Mouse (Mus musculus): ENCODE results near the gene Gm42791. TPM values are rescaled to one million over a fixed set of nuclear protein-coding genes. Genes with fewer than 3 reads are reported as not detected.

The Gm42791 gene
- polyA plus RNA-seq, 1 experiment from 2014 or later, result 2.0 TPM

DNA sequence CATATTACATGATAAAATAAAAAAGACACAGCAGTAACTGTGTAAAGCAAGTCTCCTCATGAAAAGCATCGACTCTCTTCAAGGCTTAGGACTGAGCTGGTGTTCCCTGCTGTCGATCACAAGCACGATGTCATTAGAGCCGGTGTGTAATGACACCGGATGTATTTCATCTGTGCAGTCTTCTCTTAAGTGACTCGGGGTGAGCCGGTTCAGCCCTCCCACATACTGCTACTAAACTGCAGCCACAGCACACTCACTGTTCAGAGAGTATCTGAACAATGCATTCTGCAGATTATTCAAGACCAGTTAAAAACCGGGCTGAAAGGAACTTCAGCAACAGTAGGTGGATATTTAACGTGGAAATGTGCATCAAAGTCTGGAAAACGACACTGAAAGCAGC is 71.5 kb downstream of the Gm42791 start:
- DNase-seq (ENCODE audit: low spot score), result no peak
- Histone ChIP-seq H3K36me3 (peaks cover 51% of the 10 kb centered on the region), H3K9me3 (replicated peaks) (no peaks in the 10 kb centered on the region), H3K27ac (replicated peaks) (no peak overlapping the region), H3K4me1 (peaks cover 12% of the 10 kb centered on the region), H3K27me3 (ENCODE audit: low read depth, poor library complexity, severe bottlenecking) (no peaks in the 10 kb centered on the region), H3K4me3 (no peak overlapping the region)
- WGBS, result 90% methylated on average over 10 of the region's 10 CpGs

DNA sequence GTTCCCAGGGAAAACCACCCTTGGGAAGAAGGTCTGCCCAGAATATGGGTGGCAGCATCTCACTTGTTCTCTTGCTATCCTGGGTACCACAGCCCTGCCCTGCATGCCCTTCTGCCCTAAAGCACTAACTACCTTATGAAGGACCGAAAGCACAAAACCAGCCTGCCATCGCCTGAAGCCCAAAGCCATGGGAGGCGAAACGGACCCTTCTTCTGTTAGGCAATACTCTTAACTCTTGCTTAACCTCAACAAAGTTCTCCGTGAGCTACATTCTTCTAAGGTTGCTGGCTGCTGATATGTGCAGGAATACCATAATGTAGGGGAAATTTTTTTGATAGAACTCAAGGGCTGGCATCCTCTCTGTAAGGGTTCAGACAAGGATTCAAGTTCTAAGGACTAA is 72.2 kb downstream of the Gm42791 start:
- WGBS, result 83% methylated on average over 5 of the region's 5 CpGs
- Histone ChIP-seq H3K9me3 (replicated peaks) (no peaks in the 10 kb centered on the region), H3K36me3 (peaks cover 57% of the 10 kb centered on the region), H3K27ac (replicated peaks) (no peak overlapping the region), H3K4me1 (peaks cover 10% of the 10 kb centered on the region), H3K27me3 (ENCODE audit: low read depth, poor library complexity, severe bottlenecking) (no peaks in the 10 kb centered on the region), H3K4me3 (no peak overlapping the region)
- DNase-seq (ENCODE audit: low spot score), result no peak

DNA sequence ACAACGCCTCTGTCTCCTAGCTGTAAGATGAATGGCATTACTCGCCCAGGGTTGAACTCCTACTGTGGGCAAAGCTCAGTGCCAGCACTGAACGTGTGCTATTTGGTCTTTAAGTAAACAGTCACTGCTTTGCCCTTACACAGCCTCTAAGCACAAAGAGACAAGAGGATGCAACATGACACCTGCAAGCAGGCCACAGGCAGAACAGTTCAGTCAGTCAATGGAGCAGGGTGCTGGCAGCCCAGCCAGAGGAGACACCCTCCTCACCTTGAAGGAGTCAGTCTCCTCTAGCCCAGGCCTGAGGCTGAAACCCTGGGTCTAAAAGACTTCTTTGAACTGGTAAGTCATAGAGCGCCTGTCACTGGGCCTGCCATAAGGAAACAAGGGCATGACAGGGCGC is 76.9 kb downstream of the Gm42791 start:
- Histone ChIP-seq H3K4me3 (no peak overlapping the region), H3K4me1 (no peaks in the 10 kb centered on the region), H3K27me3 (ENCODE audit: low read depth, poor library complexity, severe bottlenecking) (no peaks in the 10 kb centered on the region), H3K36me3 (peaks cover 73% of the 10 kb centered on the region), H3K27ac (replicated peaks) (no peak overlapping the region), H3K9me3 (replicated peaks) (no peaks in the 10 kb centered on the region)
- DNase-seq (ENCODE audit: low spot score), result no peak
- 79% methylated on average over 5 of the region's 5 CpGs for WGBS

DNA sequence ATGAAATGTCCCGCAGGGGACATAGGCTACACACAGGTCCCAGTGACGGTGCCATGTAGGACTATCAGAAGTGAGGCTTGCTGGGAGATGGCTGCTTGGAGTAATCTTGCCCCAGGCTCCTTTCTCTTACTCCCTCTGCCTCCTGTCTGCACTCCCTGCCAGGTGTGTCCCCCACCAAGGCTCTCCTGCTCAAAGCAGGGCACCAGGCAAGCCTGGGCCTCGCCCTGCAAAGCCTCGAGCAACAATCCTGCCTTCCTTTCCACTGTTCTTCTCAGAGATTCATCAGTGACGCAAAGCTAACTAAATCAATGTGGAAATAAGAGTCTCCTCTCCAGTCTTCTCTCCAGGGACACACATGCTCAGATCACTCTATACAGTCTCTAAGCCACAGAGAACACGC is 78.2 kb downstream of the Gm42791 start:
- 90% methylated on average over 6 of the region's 6 CpGs for WGBS
- Histone ChIP-seq H3K36me3 (peaks cover 86% of the 10 kb centered on the region), H3K9me3 (replicated peaks) (no peaks in the 10 kb centered on the region), H3K27ac (replicated peaks) (no peak overlapping the region), H3K4me3 (no peak overlapping the region), H3K27me3 (ENCODE audit: low read depth, poor library complexity, severe bottlenecking) (no peaks in the 10 kb centered on the region), H3K4me1 (no peaks in the 10 kb centered on the region; the same call in 1 of the 2 replicates)
- no peak for DNase-seq (ENCODE audit: low spot score)

DNA sequence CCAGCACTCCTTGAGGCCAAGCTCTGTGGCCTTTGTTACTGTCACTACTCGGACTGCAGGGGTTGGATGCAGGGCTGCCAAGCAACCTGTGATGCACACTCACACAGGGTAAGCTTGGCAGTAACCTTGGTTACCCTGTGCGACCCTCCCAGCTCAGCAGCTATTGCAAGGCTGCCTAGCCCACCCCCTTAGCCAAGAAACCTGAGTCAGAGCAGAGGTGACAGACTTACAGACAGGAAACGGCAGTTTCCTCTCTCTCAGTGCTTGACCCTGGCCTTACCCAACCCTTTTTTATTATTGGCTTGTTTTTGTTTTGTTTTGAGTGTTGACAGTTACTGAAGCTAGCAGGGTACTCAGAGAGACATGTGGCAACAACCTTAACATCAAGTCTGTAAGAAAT is 82.7 kb downstream of the Gm42791 start:
- peaks cover 22% of the 10 kb centered on the region for H3K4me1 ChIP-seq
- peaks cover 76% of the 10 kb centered on the region for H3K36me3 ChIP-seq
- no peak overlapping the region for H3K4me3 ChIP-seq
- no peak overlapping the region for H3K27ac ChIP-seq (replicated peaks)
- no peak for DNase-seq (ENCODE audit: low spot score)
- no peaks in the 10 kb centered on the region for H3K27me3 ChIP-seq (ENCODE audit: low read depth, poor library complexity, severe bottlenecking)
- 68% methylated on average over 3 of the region's 3 CpGs for WGBS
- H3K9me3 ChIP-seq (replicated peaks), result no peaks in the 10 kb centered on the region

DNA sequence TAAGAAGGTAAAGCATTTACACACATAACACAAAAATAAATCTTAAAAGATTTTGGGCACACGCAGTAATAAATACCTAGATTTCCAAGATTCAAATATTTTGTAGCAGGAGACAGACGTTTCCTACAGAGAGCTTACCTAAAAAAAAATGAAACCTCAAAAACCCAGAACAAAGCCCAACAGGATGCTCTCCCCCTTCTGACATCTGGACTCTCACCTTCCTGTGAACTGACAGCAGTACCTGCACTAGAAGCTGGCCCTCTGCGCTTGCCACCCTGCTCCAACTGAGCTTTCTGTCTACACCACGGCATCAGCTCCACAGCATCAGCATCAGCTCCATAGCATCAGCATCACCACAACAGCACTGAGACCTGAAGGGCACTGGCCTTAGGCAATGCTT is 84.9 kb downstream of the Gm42791 start:
- DNase-seq (ENCODE audit: low spot score), result no peak

GRCm38 (mm10) chr5:148909402-148909801 is 85.5 kb downstream of the Gm42791 start:
- Histone ChIP-seq H3K4me1 (peaks cover 22% of the 10 kb centered on the region), H3K9me3 (replicated peaks) (no peaks in the 10 kb centered on the region), H3K27ac (replicated peaks) (peak overlapping the region; percentile 74), H3K27me3 (ENCODE audit: low read depth, poor library complexity, severe bottlenecking) (no peaks in the 10 kb centered on the region), H3K36me3 (peaks cover 74% of the 10 kb centered on the region), H3K4me3 (no peak overlapping the region)
- 26% methylated on average over 6 of the region's 6 CpGs for WGBS
- no peak for DNase-seq (ENCODE audit: low spot score)

More for the DNA sequence above, 84.9 kb downstream of the Gm42791 start:
- Histone ChIP-seq H3K4me1 (peaks cover 22% of the 10 kb centered on the region), H3K27me3 (ENCODE audit: low read depth, poor library complexity, severe bottlenecking) (no peaks in the 10 kb centered on the region), H3K9me3 (replicated peaks) (no peaks in the 10 kb centered on the region), H3K4me3 (no peak overlapping the region), H3K27ac (replicated peaks) (no peak overlapping the region), H3K36me3 (peaks cover 75% of the 10 kb centered on the region)
- 96% methylated on average over 4 of the region's 4 CpGs for WGBS

DNA sequence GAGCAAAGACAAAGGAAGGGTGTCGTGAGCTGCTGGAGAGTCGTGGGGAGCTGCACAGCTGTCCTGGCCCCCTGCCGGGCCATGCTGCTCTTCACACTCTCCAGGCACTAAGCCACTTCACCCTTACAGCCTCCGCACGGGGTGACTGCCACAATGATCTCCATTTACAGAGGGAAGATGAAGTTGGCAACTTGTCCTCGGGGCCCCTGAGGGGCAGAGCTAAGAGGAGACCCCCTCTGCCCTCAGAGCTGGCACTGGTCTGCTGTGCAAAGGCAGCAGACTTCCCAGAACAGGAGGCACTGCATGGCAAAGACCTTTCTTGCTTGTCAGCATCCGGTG is 85.9 kb downstream of the Gm42791 start:
- peak; percentile 27 for DNase-seq (ENCODE audit: low spot score)
- WGBS, result 23% methylated on average over 7 of the region's 7 CpGs
- Histone ChIP-seq H3K4me1 (peaks cover 22% of the 10 kb centered on the region), H3K36me3 (peaks cover 74% of the 10 kb centered on the region), H3K27me3 (ENCODE audit: low read depth, poor library complexity, severe bottlenecking) (no peaks in the 10 kb centered on the region), H3K27ac (replicated peaks) (peak overlapping the region; percentile 74), H3K4me3 (no peak overlapping the region), H3K9me3 (replicated peaks) (no peaks in the 10 kb centered on the region)

GRCm38 (mm10) chr5:148908191-148909056 is 86.5 kb downstream of the Gm42791 start:
- no peak for DNase-seq (ENCODE audit: low spot score)
- H3K36me3 ChIP-seq, result peaks cover 74% of the 10 kb centered on the region
- 72% methylated on average over 17 of the region's 17 CpGs for WGBS
- no peak overlapping the region for H3K4me3 ChIP-seq
- peaks cover 22% of the 10 kb centered on the region for H3K4me1 ChIP-seq
- H3K9me3 ChIP-seq (replicated peaks), result no peaks in the 10 kb centered on the region
- H3K27me3 ChIP-seq (ENCODE audit: low read depth, poor library complexity, severe bottlenecking), result no peaks in the 10 kb centered on the region
- H3K27ac ChIP-seq (replicated peaks), result peak overlapping the region; percentile 74

DNA sequence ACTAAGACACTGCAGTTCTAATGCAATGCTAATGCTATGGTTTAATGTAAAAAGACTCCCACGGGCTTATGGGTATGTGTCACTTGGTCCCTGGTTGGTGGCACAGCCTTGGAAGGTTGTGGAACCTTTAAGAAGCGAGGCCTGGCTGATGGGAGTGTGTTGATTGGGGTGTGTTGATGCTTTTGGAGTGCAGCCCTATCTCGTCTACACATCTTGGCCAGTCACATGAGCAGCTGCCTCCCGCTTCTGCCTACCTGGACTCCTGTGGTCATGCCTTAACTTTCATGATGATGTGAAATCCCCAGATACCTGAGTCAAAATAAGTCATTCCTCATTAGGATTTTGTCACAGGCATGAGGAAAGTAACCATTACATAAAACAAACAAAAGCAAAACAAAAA is 88.6 kb downstream of the Gm42791 start:
- Histone ChIP-seq H3K27ac (replicated peaks) (no peak overlapping the region), H3K27me3 (ENCODE audit: low read depth, poor library complexity, severe bottlenecking) (no peaks in the 10 kb centered on the region), H3K4me3 (no peak overlapping the region), H3K4me1 (peaks cover 22% of the 10 kb centered on the region), H3K36me3 (peaks cover 67% of the 10 kb centered on the region), H3K9me3 (replicated peaks) (no peaks in the 10 kb centered on the region)
- WGBS, result 92% methylated on average over 4 of the region's 4 CpGs
- DNase-seq (ENCODE audit: low spot score), result no peak

- H3K36me3 ChIP-seq, result peaks cover 64% of the 10 kb centered on the region
- WGBS, result 85% methylated on average over 6 of the region's 6 CpGs
- no peak for DNase-seq (ENCODE audit: low spot score)
Measured at GRCm38 (mm10) chr5:148904846-148905245, 90.1 kb downstream of the Gm42791 start.

DNA sequence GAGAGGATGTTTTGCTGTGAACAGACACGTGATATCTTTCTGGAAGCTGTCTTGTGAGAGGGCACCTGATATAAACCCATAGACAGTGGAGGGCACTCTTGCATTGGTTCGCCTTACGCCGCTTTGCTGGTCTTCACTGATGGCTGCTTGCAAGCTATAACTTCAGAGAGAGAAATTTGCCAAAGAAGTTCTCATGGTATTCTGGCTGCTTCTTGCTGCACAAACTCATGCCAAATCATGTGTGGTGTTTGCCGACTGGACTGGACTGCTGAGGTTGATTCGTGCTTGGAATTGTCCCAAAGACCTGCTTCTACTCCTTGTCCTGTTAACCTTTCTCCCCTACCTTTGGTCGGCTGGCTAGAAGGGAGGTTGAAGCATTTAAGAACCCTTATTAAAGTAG is 95.6 kb downstream of the Gm42791 start:
- no peak overlapping the region for H3K27ac ChIP-seq (replicated peaks)
- H3K9me3 ChIP-seq (replicated peaks), result no peaks in the 10 kb centered on the region
- no peak for DNase-seq (ENCODE audit: low spot score)
- no peak overlapping the region for H3K4me3 ChIP-seq
- H3K36me3 ChIP-seq, result peaks cover 30% of the 10 kb centered on the region
- H3K4me1 ChIP-seq, result peaks cover 34% of the 10 kb centered on the region
- no peaks in the 10 kb centered on the region for H3K27me3 ChIP-seq (ENCODE audit: low read depth, poor library complexity, severe bottlenecking)
- whole genome bisulfite sequencing, result 95% methylated on average over 7 of the region's 7 CpGs

More at GRCm38 (mm10) chr5:148904846-148905245, 90.1 kb downstream of the Gm42791 start:
- no peaks in the 10 kb centered on the region for H3K9me3 ChIP-seq (replicated peaks)
- H3K27ac ChIP-seq (replicated peaks), result no peak overlapping the region
- no peak overlapping the region for H3K4me3 ChIP-seq
- H3K4me1 ChIP-seq, result peaks cover 22% of the 10 kb centered on the region
- no peaks in the 10 kb centered on the region for H3K27me3 ChIP-seq (ENCODE audit: low read depth, poor library complexity, severe bottlenecking)

- H3K27ac ChIP-seq (replicated peaks), result peak overlapping the region; percentile 49; the same call in 1 of the 2 replicates
- H3K9me3 ChIP-seq (replicated peaks), result no peaks in the 10 kb centered on the region
- 87% methylated on average over 12 of the region's 12 CpGs for WGBS
- H3K4me3 ChIP-seq, result no peak overlapping the region
- H3K4me1 ChIP-seq, result peaks cover 35% of the 10 kb centered on the region
- peaks cover 28% of the 10 kb centered on the region for H3K36me3 ChIP-seq
- no peaks in the 10 kb centered on the region for H3K27me3 ChIP-seq (ENCODE audit: low read depth, poor library complexity, severe bottlenecking)
- no peak for DNase-seq (ENCODE audit: low spot score)
Measured at GRCm38 (mm10) chr5:148897941-148898417, 97.0 kb downstream of the Gm42791 start.
